Mouse (Mus musculus): Measurements from ENCODE around the gene Slc44a4. TPM values are rescaled to one million over a fixed set of nuclear protein-coding genes. Genes with fewer than 3 reads are reported as not detected.

The Slc44a4 gene
- polyA plus RNA-seq, 1 experiment from 2014 or later: not detected

DNA sequence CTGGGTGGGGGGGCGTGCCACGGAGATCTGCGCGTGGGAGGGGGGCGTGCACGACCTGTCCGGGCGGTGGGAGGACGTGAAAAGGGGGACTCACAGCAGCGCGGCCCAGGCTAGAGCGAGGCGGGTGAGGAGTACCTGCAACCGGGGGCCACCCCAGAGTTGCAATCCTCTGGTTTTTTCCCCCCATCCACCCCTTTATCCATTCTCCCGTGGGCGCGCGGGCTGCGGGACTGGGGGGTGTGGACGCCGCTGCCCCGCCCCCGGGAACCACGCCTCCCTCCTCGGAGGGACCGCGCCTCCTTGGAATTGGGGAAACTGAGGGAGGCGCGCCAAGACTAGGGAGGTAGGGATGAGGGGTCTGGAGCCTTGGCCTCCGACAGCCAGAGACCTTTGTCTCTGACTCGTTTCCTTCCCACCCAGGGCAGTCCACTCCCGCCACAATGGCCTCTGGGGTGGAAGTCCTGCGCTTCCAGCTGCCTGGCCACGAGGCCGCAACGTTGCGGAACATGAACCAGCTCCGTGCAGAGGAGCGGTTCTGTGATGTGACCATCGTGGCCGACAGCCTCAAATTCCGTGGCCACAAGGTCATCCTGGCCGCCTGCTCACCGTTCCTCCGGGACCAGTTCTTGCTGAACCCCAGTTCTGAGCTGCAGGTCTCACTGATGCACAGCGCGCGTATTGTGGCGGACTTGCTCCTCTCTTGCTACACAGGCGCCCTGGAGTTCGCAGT is 19.3 kb upstream of the Slc44a4 start:
- peak; percentile 1; the same call in 1 of the 2 replicates for ATAC-seq (ENCODE audit: insufficient number of reproducible peaks, insufficient read depth, low FRiP score, low read depth)
- 12% methylated on average over 46 of the region's 51 CpGs for WGBS
- peaks cover 4 to 30% of the 10 kb centered on the region in 2 experiments for H3K4me1 ChIP-seq (ENCODE audit: control insufficient read depth in 2 of 2, insufficient read depth in 2 of 2, low read length in 2 of 2)
- H3K27ac ChIP-seq (replicated peaks in 1 of 2; ENCODE audit: control insufficient read depth in 1 of 2, insufficient read depth in 1 of 2, low read depth in 2 of 2, low read length in 2 of 2): peak overlapping the region; percentile 6 to 86
- H3K36me3 ChIP-seq (ENCODE audit: control insufficient read depth, insufficient read depth, low read length): peaks cover 6% of the 10 kb centered on the region; the same call in 1 of the 2 replicates
- no peaks in the 10 kb centered on the region for H3K9me3 ChIP-seq (ENCODE audit: control insufficient read depth, low read length)
- peak overlapping the region; percentile 94 for H3K9ac ChIP-seq (ENCODE audit: low read length)
- no peaks in the 10 kb centered on the region for H3K27me3 ChIP-seq (ENCODE audit: control insufficient read depth, insufficient read depth, low read length)
- H3K4me2 ChIP-seq (ENCODE audit: low read length): peak overlapping the region; percentile 91
- peak overlapping the region; percentile 69 to 87 for H3K4me3 ChIP-seq (ENCODE audit: control insufficient read depth in 1 of 2, insufficient read depth in 1 of 2, low read depth in 1 of 2, low read length in 2 of 2)

DNA sequence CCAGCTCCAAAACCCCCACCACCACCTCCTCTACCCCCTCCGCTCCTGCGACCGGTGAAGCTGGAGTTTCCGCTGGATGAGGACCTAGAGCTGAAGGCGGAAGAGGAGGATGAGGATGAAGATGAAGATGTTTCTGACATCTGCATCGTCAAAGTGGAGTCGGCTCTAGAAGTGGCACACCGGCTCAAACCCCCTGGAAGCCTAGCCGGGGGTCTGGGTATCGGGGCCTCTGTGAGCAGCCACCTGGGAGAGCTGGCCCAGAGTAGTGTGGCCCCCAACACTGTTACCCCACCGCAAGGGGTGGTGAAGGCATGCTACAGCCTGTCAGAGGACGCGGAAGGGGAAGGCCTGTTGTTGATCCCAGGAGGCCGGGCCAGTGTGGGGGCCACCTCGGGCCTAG is 18.5 kb upstream of the Slc44a4 start:
- Histone ChIP-seq H3K4me3 (ENCODE audit: control insufficient read depth in 1 of 2, insufficient read depth in 1 of 2, low read depth in 1 of 2, low read length in 2 of 2) (peak overlapping the region in 1 of 2 experiments; percentile 87; a peak in 2 of 4 replicates), H3K4me2 (ENCODE audit: low read length) (peak overlapping the region; percentile 91; the same call in 1 of the 2 replicates), H3K9ac (ENCODE audit: low read length) (peak overlapping the region; percentile 94), H3K36me3 (ENCODE audit: control insufficient read depth, insufficient read depth, low read length) (peaks cover 7% of the 10 kb centered on the region; the same call in 1 of the 2 replicates), H3K4me1 (ENCODE audit: control insufficient read depth in 2 of 2, insufficient read depth in 2 of 2, low read length in 2 of 2) (peaks cover 4 to 35% of the 10 kb centered on the region in 2 experiments), H3K27ac (replicated peaks in 1 of 2; ENCODE audit: control insufficient read depth in 1 of 2, insufficient read depth in 1 of 2, low read depth in 2 of 2, low read length in 2 of 2) (0 out of 4 replicates have a peak overlapping the region, but pooled peaks of 1 of the 2 experiments have one; percentile 86), H3K27me3 (ENCODE audit: control insufficient read depth, insufficient read depth, low read length) (no peaks in the 10 kb centered on the region), H3K9me3 (ENCODE audit: control insufficient read depth, low read length) (no peaks in the 10 kb centered on the region)
- ATAC-seq (ENCODE audit: insufficient number of reproducible peaks, insufficient read depth, low FRiP score, low read depth): no peak
- 94% methylated on average over 15 of the region's 15 CpGs for WGBS

GRCm38 (mm10) chr17:34896366-34896765 is 17.9 kb upstream of the Slc44a4 start:
- peaks cover 13% of the 10 kb centered on the region for H3K36me3 ChIP-seq (ENCODE audit: control insufficient read depth, insufficient read depth, low read length)
- no peak overlapping the region for H3K27ac ChIP-seq (replicated peaks in 1 of 2; ENCODE audit: control insufficient read depth in 1 of 2, insufficient read depth in 1 of 2, low read depth in 2 of 2, low read length in 2 of 2)
- H3K9ac ChIP-seq (ENCODE audit: low read length): no peak overlapping the region
- 84% methylated on average over 17 of the region's 17 CpGs for WGBS
- no peaks in the 10 kb centered on the region for H3K9me3 ChIP-seq (ENCODE audit: control insufficient read depth, low read length)
- H3K4me1 ChIP-seq (ENCODE audit: control insufficient read depth in 2 of 2, insufficient read depth in 2 of 2, low read length in 2 of 2): peaks cover 4 to 35% of the 10 kb centered on the region in 2 experiments
- no peaks in the 10 kb centered on the region for H3K27me3 ChIP-seq (ENCODE audit: control insufficient read depth, insufficient read depth, low read length)
- no peak overlapping the region for H3K4me3 ChIP-seq (ENCODE audit: control insufficient read depth in 1 of 2, insufficient read depth in 1 of 2, low read depth in 1 of 2, low read length in 2 of 2)
- no peak overlapping the region for H3K4me2 ChIP-seq (ENCODE audit: low read length)
- no peak for ATAC-seq (ENCODE audit: insufficient number of reproducible peaks, insufficient read depth, low FRiP score, low read depth)

GRCm38 (mm10) chr17:34897373-34898159 is 16.7 kb upstream of the Slc44a4 start:
- 10% methylated on average over 10 of the region's 10 CpGs for WGBS
- Histone ChIP-seq H3K36me3 (ENCODE audit: control insufficient read depth, insufficient read depth, low read length) (peaks cover 23% of the 10 kb centered on the region), H3K4me3 (ENCODE audit: control insufficient read depth in 1 of 2, insufficient read depth in 1 of 2, low read depth in 1 of 2, low read length in 2 of 2) (peak overlapping the region; percentile 64 to 71), H3K27me3 (ENCODE audit: control insufficient read depth, insufficient read depth, low read length) (no peaks in the 10 kb centered on the region), H3K9me3 (ENCODE audit: control insufficient read depth, low read length) (no peaks in the 10 kb centered on the region), H3K4me2 (ENCODE audit: low read length) (peak overlapping the region; percentile 92), H3K4me1 (ENCODE audit: control insufficient read depth in 2 of 2, insufficient read depth in 2 of 2, low read length in 2 of 2) (peaks cover 4 to 35% of the 10 kb centered on the region in 2 experiments), H3K9ac (ENCODE audit: low read length) (peak overlapping the region; percentile 94), H3K27ac (replicated peaks in 1 of 2; ENCODE audit: control insufficient read depth in 1 of 2, insufficient read depth in 1 of 2, low read depth in 2 of 2, low read length in 2 of 2) (peak overlapping the region; percentile 86 to 94)
- ATAC-seq (ENCODE audit: insufficient number of reproducible peaks, insufficient read depth, low FRiP score, low read depth): no peak

- Histone ChIP-seq H3K9ac (ENCODE audit: low read length) (peak within 1 kb of the TSS; percentile 94), H3K36me3 (ENCODE audit: control insufficient read depth, insufficient read depth, low read length) (peaks cover 29% of the 10 kb centered on the region), H3K27me3 (ENCODE audit: control insufficient read depth, insufficient read depth, low read length) (no peaks in the 10 kb centered on the region), H3K27ac (replicated peaks in 1 of 2; ENCODE audit: control insufficient read depth in 1 of 2, insufficient read depth in 1 of 2, low read depth in 2 of 2, low read length in 2 of 2) (peak within 1 kb of the TSS; percentile 86 to 94), H3K9me3 (ENCODE audit: control insufficient read depth, low read length) (no peaks in the 10 kb centered on the region), H3K4me3 (ENCODE audit: control insufficient read depth in 1 of 2, insufficient read depth in 1 of 2, low read depth in 1 of 2, low read length in 2 of 2) (peak within 1 kb of the TSS; percentile 64 to 71), H3K4me1 (ENCODE audit: control insufficient read depth in 2 of 2, insufficient read depth in 2 of 2, low read length in 2 of 2) (peaks cover 4 to 35% of the 10 kb centered on the region in 2 experiments), H3K4me2 (ENCODE audit: low read length) (peak within 1 kb of the TSS; percentile 92)
- ATAC-seq (ENCODE audit: insufficient number of reproducible peaks, insufficient read depth, low FRiP score, low read depth): peak; percentile 33; the same call in 1 of the 2 replicates
- WGBS: 0% methylated on average over 15 of the region's 44 CpGs
Observed at GRCm38 (mm10) chr17:34898160-34898586, 16.1 kb upstream of the Slc44a4 start, which contains the start of the genes C2 and Ehmt2. Gene C2, minus strand, starts transcription at chr17:34898265. Gene Ehmt2, plus strand, starts transcription at chr17:34898469.

GRCm38 (mm10) chr17:34898706-34899052 is 15.6 kb upstream of the Slc44a4 start:
- Histone ChIP-seq H3K4me1 (ENCODE audit: control insufficient read depth in 2 of 2, insufficient read depth in 2 of 2, low read length in 2 of 2) (peaks cover 4 to 31% of the 10 kb centered on the region in 2 experiments), H3K36me3 (ENCODE audit: control insufficient read depth, insufficient read depth, low read length) (peaks cover 34% of the 10 kb centered on the region), H3K4me2 (ENCODE audit: low read length) (peak overlapping the region; percentile 92), H3K27me3 (ENCODE audit: control insufficient read depth, insufficient read depth, low read length) (no peaks in the 10 kb centered on the region), H3K27ac (replicated peaks in 1 of 2; ENCODE audit: control insufficient read depth in 1 of 2, insufficient read depth in 1 of 2, low read depth in 2 of 2, low read length in 2 of 2) (peak overlapping the region in 1 of 2 experiments; percentile 94; a peak in 2 of 4 replicates), H3K9ac (ENCODE audit: low read length) (peak overlapping the region; percentile 94), H3K9me3 (ENCODE audit: control insufficient read depth, low read length) (no peaks in the 10 kb centered on the region), H3K4me3 (ENCODE audit: control insufficient read depth in 1 of 2, insufficient read depth in 1 of 2, low read depth in 1 of 2, low read length in 2 of 2) (peak overlapping the region; percentile 64 to 71)
- no peak for ATAC-seq (ENCODE audit: insufficient number of reproducible peaks, insufficient read depth, low FRiP score, low read depth)
- WGBS: 2% methylated on average over 10 of the region's 47 CpGs

DNA sequence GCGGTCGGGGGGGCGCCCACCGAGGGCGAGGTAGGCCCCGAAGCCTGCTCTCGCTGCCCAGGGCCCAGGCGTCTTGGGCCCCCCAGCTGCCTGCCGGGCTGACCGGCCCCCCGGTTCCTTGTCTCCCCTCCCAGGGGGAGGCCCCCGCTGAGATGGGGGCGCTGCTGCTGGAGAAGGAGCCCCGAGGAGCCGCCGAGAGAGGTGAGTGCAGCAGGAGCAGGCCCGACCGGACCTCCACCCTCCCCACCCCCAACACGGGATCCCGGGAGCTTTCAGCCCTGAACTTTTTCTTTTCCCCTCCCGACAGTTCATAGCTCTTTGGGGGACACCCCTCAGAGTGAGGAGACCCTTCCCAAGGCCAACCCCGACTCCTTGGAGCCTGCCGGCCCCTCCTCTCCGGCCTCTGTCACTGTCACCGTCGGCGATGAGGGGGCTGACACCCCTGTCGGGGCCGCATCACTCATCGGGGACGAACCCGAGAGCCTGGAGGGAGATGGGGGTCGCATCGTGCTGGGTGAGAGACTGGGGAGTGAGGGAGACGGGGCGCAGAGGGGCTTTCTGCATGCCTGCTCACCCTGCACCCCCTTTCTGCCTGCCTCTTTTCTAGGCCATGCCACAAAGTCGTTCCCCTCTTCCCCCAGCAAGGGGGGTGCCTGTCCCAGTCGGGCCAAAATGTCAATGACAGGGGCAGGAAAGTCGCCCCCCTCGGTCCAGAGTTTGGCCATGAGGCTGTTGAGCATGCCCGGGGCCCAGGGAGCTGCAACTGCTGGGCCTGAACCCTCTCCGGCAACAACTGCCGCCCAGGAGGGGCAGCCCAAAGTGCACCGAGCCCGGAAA is 15.0 kb upstream of the Slc44a4 start:
- Histone ChIP-seq H3K9ac (ENCODE audit: low read length) (peak overlapping the region; percentile 94), H3K4me1 (ENCODE audit: control insufficient read depth in 2 of 2, insufficient read depth in 2 of 2, low read length in 2 of 2) (peaks cover 4 to 29% of the 10 kb centered on the region in 2 experiments), H3K27ac (replicated peaks in 1 of 2; ENCODE audit: control insufficient read depth in 1 of 2, insufficient read depth in 1 of 2, low read depth in 2 of 2, low read length in 2 of 2) (peak overlapping the region; percentile 24 to 94), H3K4me3 (ENCODE audit: control insufficient read depth in 1 of 2, insufficient read depth in 1 of 2, low read depth in 1 of 2, low read length in 2 of 2) (peak overlapping the region; percentile 64 to 71), H3K27me3 (ENCODE audit: control insufficient read depth, insufficient read depth, low read length) (no peaks in the 10 kb centered on the region), H3K36me3 (ENCODE audit: control insufficient read depth, insufficient read depth, low read length) (peaks cover 40% of the 10 kb centered on the region), H3K4me2 (ENCODE audit: low read length) (peak overlapping the region; percentile 92), H3K9me3 (ENCODE audit: control insufficient read depth, low read length) (no peaks in the 10 kb centered on the region)
- no peak for ATAC-seq (ENCODE audit: insufficient number of reproducible peaks, insufficient read depth, low FRiP score, low read depth)
- under 1% methylated on average over 37 of the region's 45 CpGs for WGBS

Measured in heart, embryonic 14.5 days (tissue).